Mouse (Mus musculus) liver, adult 2 months (tissue): ENCODE measurements around the gene Psme1. TPM values are rescaled to one million over a fixed set of nuclear protein-coding genes. Genes with fewer than 3 reads are reported as not detected.

Experiments
- DNase-seq: peaks from one replicate; pipeline ENCODE4 v3.0.0-alpha.2; 2011; ENCODE audit warnings: low read depth, low spot score; ENCODE audit errors: extremely low read depth
- H3K27ac ChIP-seq: fragments of 200-500 bp; replicated peaks from 2 replicates; pipeline ENCODE4 v1.5.1; 2012; ENCODE audit warnings: low read depth, mild to moderate bottlenecking, control low read depth, inconsistent platforms, low read length; ENCODE audit not compliant: insufficient read depth
- H3K27me3 ChIP-seq: fragments of 200-500 bp; 2 replicates; pipeline ENCODE4 v1.6.1; 2012; ENCODE audit warnings: mild to moderate bottlenecking, moderate library complexity, low read length, inconsistent platforms; ENCODE audit not compliant: control insufficient read depth, insufficient read depth
- H3K36me3 ChIP-seq: fragments of 200-500 bp; 2 replicates; pipeline ENCODE4 v1.6.1; 2012; ENCODE audit warnings: low read length, inconsistent platforms; ENCODE audit not compliant: control insufficient read depth, insufficient read depth
- H3K4me1 ChIP-seq: fragments of 200-500 bp; 2 replicates; pipeline ENCODE4 v1.6.1; 2011; ENCODE audit warnings: low read length; ENCODE audit not compliant: control insufficient read depth, insufficient read depth
- H3K4me3 ChIP-seq: fragments of 200-500 bp; 2 replicates; pipeline ENCODE4 v1.5.1; 2011; ENCODE audit warnings: low read depth, mild to moderate bottlenecking, control low read depth, low read length, moderate library complexity; ENCODE audit not compliant: insufficient read depth
- H3K79me2 ChIP-seq: fragments of 200-500 bp; 2 replicates; pipeline ENCODE4 v1.6.1; 2012; ENCODE audit warnings: inconsistent platforms, mild to moderate bottlenecking, low read length, moderate library complexity; ENCODE audit not compliant: control insufficient read depth, insufficient read depth
- H3K9ac ChIP-seq: fragments of 200-500 bp; 2 replicates; pipeline ENCODE4 v1.6.1; 2012; ENCODE audit warnings: low read depth, mild to moderate bottlenecking, control low read depth, inconsistent platforms, low read length
- CTCF ChIP-seq: fragments of 200-500 bp; IDR thresholded peaks from 2 replicates; pipeline ENCODE4 v1.5.1; 2011; ENCODE audit warnings: low read depth, low read length, control low read depth
- POLR2A ChIP-seq: fragments of 200-500 bp; IDR thresholded peaks from 2 replicates; pipeline ENCODE4 v1.6.1; 2011; ENCODE audit warnings: low read length, control low read depth; ENCODE audit not compliant: insufficient read depth; ENCODE audit errors: extremely low read depth
- WGBS: fragments of 180-500 bp; shearing (Covaris S2); methylation state at CpG from one replicate; pipeline ENCODE4 v1.1.7; 2018; 5-methylcytosine and 5-hydroxymethylcytosine counted together
- polyA plus RNA-seq: library from polyadenylated mRNA; depleted of rRNA; stranded (reverse); fragments of >200 nt; gene quantifications from 2 replicates; pipeline ENCODE4 v1.2.3, GENCODE M21; 2012
- total RNA-seq: library from RNA; depleted of rRNA; stranded (reverse); fragments of >200 nt; gene quantifications from 2 replicates; pipeline ENCODE4 v1.2.3, GENCODE M21; 2014

The Psme1 gene
- total and polyA plus RNA-seq, 2 experiments = 59.9 to 94.2 TPM

GRCm38 (mm10) chr14:55544334-55544733, 33.6 kb upstream of the Psme1 start:
- H3K9ac ChIP-seq = no peak overlapping the region
- TF ChIP-seq POLR2A (no peak), CTCF (no peak)
- no peaks in the 10 kb centered on the region for H3K4me1 ChIP-seq
- DNase-seq = no peak
- no peak overlapping the region for H3K27ac ChIP-seq
- no peak overlapping the region for H3K4me3 ChIP-seq
- no peaks in the 10 kb centered on the region for H3K27me3 ChIP-seq
- H3K36me3 ChIP-seq = no peaks in the 10 kb centered on the region
- no peaks in the 10 kb centered on the region for H3K79me2 ChIP-seq
- 89% methylated on average over 9 of the region's 9 CpGs for WGBS

DNA sequence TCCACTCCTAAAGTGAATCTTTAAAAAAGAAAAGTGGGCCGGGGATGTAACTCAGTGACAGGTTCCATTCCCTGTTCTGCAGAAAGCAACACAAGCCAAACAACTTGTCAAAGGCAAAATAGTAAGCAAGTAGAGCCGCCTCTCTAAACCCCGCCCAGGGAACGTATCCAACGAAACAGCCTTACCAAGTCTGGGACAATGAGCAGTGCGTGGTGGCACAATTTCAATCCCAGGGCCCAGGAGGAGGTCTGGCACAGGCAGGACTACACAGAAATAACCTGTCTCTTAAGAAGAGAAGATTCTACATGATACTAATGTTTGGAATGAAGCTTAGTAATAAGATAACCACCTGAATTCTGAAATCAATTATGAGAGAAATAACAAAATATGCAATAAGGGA, 27.7 kb upstream of the Psme1 start:
- 84% methylated on average over 6 of the region's 6 CpGs for WGBS
- no peaks in the 10 kb centered on the region for H3K79me2 ChIP-seq
- H3K9ac ChIP-seq = no peak overlapping the region
- no peak overlapping the region for H3K4me3 ChIP-seq
- TF ChIP-seq CTCF (no peak), POLR2A (no peak)
- no peak overlapping the region for H3K27ac ChIP-seq
- H3K4me1 ChIP-seq = no peaks in the 10 kb centered on the region
- H3K36me3 ChIP-seq = no peaks in the 10 kb centered on the region
- no peaks in the 10 kb centered on the region for H3K27me3 ChIP-seq
- DNase-seq = no peak

DNA sequence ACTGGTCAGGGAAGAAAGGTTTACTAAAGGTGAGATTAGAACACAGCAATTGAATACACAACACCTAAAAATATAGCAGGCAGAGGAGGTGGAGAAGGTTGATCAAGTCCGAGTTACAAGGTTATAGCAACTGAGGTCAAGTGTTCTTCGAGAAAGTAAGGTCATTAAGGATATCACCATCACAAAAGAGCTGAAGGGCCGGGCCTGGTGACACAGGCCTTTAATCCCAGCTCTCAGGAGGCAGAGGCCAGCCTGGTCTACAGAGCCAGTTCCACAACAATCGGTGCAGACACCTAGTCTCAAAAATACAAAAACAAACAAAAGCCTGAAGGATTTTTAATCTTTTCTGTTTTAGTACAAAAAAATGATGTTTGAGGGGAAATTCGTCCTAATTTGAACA, 26.6 kb upstream of the Psme1 start:
- no peaks in the 10 kb centered on the region for H3K4me1 ChIP-seq
- TF ChIP-seq CTCF (no peak), POLR2A (no peak)

GRCm38 (mm10) chr14:55551794-55552193, 26.1 kb upstream of the Psme1 start:
- Histone ChIP-seq H3K27ac (no peak overlapping the region), H3K27me3 (no peaks in the 10 kb centered on the region), H3K4me3 (no peak overlapping the region), H3K4me1 (0 out of 2 replicates have a peak, but pooled peaks cover under 1% of the 10 kb centered on the region), H3K9ac (no peak overlapping the region), H3K36me3 (no peaks in the 10 kb centered on the region), H3K79me2 (no peaks in the 10 kb centered on the region)
- TF ChIP-seq CTCF = no peak
- TF ChIP-seq POLR2A = no peak
- no peak for DNase-seq
- 96% methylated on average over 8 of the region's 8 CpGs for WGBS

More for the DNA sequence above, 26.6 kb upstream of the Psme1 start:
- WGBS = 77% methylated on average over 5 of the region's 5 CpGs
- Histone ChIP-seq H3K27me3 (no peaks in the 10 kb centered on the region), H3K79me2 (no peaks in the 10 kb centered on the region), H3K27ac (no peak overlapping the region), H3K4me3 (no peak overlapping the region), H3K36me3 (no peaks in the 10 kb centered on the region), H3K9ac (no peak overlapping the region)
- DNase-seq = no peak

DNA sequence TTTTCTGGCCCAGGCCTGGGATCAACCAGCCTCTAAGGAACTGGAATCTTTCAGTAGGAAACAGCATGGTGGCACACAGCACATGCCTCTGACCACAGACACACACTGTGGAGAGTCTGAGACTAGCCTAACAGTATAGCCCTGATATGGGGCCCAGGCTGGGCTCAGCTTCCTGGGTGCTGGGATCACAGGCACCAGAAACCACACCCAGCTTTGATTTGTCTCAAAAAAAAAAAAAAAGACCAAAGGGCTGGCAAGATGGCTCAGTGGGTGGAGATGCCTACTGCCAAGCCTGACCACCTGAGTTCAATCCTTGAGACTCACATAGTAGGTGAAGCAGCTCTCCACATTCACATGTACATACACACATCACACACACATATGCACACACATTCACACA, 23.3 kb upstream of the Psme1 start:
- no peak overlapping the region for H3K9ac ChIP-seq
- peaks cover 7% of the 10 kb centered on the region for H3K4me1 ChIP-seq
- no peak for DNase-seq
- no peaks in the 10 kb centered on the region for H3K27me3 ChIP-seq
- no peaks in the 10 kb centered on the region for H3K79me2 ChIP-seq
- no peak overlapping the region for H3K4me3 ChIP-seq
- H3K27ac ChIP-seq = no peak overlapping the region
- TF ChIP-seq POLR2A = no peak
- no peak for TF ChIP-seq CTCF
- no peaks in the 10 kb centered on the region for H3K36me3 ChIP-seq

DNA sequence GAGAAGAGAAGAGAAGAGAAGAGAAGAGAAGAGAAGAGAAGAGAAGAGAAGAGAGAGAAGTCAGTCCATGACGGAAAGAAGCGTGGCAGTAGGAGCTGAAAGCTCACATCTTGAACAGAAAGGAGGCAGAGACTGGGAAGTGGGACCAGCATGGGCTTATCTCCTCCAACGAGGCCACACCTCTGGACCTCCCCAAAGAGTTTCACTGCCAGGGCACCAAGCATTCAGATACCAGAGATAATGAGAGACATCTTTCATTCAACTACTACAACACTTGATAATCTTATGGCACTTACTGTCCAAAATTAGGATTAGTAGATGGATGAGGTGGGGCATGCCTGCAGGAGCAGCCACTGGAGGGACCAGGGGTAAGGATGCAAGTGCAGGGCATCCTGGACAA, 22.1 kb upstream of the Psme1 start:
- Histone ChIP-seq H3K27me3 (no peaks in the 10 kb centered on the region), H3K4me3 (no peak overlapping the region), H3K27ac (no peak overlapping the region), H3K4me1 (peaks cover 7% of the 10 kb centered on the region), H3K79me2 (no peaks in the 10 kb centered on the region), H3K9ac (no peak overlapping the region), H3K36me3 (no peaks in the 10 kb centered on the region)
- no peak for TF ChIP-seq CTCF
- no peak for TF ChIP-seq POLR2A
- 84% methylated on average over 3 of the region's 3 CpGs for WGBS
- DNase-seq = no peak
